Mouse (Mus musculus) regulatory T cell (primary cell): Measurements from ENCODE around the gene BC024978.

ENCODE experiments used
- in situ Hi-C: fragments of 300-600 bp; cut with MboI, MseI; formaldehyde crosslinking; loops from one replicate; pipeline ENCODE4 v1.15.1; 2025; ENCODE audit warnings: high pct_unique_total_duplicates

The BC024978 gene

DNA sequence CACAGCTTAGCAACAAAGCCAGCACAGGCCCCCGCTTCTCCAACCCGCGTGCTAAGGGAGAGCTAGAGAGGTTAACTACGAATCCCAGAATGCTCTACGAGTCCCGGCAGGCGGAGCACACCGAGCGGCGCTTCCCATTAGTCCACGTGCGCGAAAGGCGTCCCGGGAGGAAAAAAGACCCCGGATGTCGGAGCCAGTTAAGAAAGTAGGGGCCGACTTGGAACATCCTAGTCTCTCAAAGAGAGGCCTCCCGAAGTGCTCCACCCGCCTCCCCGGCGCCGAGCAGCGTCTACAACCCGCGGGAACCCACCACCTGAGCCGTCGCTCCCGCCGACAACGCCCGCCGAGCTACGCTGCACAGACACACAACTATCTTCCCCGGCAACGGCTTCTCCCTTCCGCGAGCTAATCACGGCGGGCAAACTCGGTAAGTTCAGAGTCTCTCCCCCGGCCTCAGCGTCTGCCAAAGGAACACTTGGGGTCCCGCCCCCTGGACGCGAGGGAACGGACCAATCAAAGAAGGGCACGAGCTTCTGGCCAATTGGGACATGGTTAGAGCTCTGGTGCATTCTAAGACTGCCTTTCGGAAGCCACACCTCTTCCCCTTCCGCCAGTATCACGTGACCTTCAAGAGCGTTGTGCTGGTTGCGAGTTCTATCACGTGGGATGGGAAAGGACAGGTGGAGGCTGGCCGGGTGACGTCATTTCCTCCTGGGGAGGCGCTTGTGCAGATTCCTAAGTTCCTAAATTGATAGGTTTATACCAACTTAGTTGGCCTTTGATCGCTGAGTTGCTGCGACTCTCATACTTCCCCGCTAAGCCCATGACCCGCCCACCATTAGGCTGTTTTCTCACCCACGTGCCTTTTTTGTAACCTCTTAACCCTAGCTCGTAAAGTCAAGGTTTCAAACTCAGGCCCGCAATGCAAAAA is at the start of gene BC024978, which contains the start of gene Snrpa:
TSS of gene BC024978 (plus strand) at position 101 of the 931 bp plus-strand sequence.
TSS of gene Snrpa (minus strand) at position 591 of the 931 bp plus-strand sequence.
- in situ Hi-C loops, result loop anchor here (25.0 kb wide), 2 partner anchors 1509 to 1934 kb away; partner anchors contain the start of genes B9d2, Cic, Erf and Tgfb1

DNA sequence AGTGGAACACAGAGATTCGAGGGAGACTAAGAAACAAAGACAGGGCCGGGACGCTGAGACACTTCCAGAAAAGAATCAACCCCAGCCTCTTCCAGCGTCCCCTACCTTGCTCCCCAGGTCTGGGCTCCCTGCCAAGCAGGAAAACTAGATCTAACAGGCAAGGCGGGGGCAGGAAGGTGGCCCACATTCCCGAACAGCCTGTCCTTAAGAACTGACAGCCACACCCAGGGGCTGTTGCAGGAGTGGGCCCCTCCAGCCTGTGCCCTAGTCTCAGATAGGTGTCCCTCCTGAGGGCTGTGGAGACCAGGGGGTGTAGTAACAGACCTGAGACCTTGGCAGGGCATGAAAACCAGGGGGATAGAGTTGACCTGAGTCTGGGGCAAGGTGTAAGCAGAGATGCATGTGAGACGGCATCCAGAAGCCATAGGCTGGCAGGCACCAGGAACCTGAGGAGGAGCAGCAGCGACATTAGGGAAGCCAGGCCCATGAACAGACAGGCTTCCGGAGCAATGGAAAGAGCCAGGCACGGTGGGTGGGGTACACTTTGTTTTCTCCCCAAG is 42.3 kb upstream of the BC024978 start, which contains the start of gene Cyp2t4:
TSS of gene Cyp2t4 (plus strand) at position 510 of the 560 bp plus-strand sequence.
- in situ Hi-C loops, result no loop called here

DNA sequence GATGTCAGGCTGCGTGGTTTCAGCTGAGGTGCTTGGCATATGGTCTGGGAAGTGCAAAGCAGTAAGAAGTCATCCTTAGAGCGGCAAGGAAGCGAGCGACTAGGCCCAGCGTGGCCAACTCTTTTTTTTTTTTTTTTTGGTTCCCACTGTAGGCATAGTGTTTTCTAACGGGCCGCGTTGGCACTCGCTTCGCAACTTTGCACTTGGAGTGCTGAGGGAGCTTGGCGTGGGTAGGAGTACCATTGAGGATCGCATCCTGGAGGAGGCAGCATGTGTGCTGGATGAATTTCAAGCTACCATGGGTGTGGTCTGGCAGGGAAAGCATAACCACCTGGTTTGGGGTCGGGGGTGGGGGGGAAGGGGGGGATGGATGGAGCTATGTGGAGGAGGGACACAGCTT is 39.6 kb upstream of the BC024978 start:
- in situ Hi-C loops, result no loop called here

DNA sequence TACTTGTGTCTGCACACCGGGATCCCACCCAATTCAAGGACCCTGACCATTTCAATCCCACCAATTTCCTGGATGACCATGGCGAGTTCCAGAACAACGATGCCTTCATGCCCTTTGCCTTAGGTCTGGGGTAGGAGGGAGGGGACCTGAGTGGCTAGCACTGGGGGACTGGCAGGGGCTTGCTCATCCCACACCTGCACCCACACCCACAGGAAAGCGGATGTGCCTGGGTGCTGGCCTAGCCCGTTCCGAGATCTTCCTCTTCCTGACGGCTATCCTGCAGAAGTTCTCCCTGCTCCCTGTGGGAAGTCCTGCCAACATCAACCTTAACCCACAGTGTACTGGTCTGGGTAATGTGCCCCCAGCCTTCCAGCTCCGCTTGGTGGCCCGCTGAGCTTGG is 37.4 kb upstream of the BC024978 start:
- in situ Hi-C loops, result no loop called here

DNA sequence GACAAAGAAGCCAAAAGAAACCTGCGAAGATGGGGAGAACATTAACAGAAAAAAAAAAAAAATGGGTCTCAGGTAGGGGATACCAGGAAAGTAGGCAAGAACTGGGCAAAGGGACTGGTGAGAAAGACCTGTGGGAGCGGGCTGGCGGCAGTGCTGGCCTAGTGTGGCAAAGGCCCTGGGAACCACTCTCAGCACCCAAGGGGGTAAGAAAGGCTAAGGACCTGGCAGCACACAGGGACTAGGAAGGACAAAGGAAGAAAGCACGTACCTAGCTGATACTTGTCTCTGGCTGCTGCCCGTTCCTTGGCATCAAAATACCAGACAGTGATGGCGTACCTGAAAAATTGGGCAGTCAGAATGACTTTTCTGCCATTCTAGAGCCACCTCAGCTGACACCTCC is 36.3 kb upstream of the BC024978 start:
- in situ Hi-C loops, result no loop called here

DNA sequence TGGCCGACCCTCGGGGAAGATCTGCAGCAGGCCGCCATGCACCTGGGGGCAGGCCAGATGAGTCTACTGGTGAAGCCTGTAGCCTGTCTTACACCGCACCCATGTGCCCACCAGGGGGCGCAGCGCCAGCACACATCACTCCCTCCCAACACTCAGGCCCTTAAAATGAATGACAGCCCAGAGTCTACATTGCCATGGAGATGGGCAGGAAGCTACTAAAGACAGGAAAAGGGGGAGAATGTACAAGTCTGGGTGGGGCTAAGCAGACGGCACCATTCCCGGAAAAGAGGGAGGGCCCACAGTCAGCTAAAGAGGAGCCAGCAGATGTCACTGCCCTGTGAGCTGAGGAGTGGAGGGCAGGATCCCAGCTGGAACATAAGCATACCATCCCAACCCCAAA is 35.7 kb upstream of the BC024978 start:
- in situ Hi-C loops, result no loop called here

DNA sequence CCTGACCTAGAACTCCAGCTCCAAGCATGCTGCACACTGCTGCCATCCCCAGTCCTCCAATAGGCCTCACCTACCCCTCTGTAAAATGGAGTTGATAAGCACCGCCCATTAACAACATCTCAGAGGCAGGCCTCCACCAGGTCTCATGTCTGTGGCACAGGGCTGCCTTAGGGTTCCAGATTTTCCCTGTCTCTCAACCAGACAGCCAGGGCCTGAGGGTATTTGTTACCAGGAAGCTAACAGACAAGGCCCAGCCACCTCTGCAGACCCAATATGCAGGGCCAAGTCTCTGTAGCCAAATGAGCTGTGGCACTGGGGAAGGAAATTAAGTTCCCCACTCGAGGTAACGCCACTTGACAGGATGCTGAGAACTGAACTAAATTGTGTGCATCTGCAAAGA is 34.7 kb upstream of the BC024978 start:
- in situ Hi-C loops, result no loop called here

DNA sequence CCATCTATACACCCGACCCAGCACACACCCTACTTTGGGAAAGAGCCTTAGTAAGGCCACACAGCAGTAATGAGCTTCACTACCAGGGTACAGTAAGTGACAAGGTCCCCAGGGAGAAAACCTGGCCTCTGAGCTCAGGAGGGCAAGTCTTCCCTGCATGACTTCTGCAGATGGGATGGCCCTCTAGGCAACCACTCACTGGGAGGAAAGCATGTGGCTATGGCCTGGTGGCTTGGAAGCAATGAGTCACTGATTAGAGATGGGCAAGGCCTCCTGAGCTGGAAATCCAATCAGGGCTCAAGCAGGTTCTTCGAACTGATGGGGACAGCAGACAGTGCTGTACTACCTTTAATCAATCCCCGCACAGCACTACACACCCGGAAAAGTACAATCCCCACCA is 33.8 kb upstream of the BC024978 start:
- in situ Hi-C loops, result no loop called here

DNA sequence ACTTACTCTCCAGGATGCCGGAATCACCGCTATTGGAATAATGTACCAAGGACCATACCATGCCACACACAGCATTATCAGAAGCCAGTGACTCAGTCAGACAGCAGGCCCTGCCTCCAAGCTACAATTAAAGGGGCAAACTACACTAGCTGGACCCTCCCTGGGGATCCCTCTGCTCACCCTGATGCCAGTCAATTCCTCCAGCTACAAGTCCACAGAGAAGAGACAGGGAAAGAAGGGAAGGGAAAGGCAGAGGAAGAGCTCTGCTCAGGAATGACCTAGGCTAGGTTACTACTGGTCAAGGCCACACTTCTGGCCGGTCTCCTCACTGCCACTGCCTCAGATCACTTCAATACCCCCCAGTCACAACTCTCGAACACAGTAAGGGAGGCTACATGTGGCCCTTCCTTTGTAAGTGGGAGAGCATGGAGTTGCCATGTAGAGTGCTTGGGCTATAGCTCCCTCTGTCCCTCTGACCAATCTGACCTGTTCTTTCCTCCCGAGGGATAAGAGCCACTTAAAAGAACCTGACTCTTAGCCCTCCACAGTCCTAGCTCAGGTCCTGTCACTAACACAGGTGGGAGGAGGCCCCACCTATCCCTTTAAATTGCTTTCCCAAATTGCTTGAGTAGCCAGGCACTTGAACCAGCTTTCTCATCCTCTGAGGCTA is 32.7 kb upstream of the BC024978 start:
- in situ Hi-C loops, result no loop called here

DNA sequence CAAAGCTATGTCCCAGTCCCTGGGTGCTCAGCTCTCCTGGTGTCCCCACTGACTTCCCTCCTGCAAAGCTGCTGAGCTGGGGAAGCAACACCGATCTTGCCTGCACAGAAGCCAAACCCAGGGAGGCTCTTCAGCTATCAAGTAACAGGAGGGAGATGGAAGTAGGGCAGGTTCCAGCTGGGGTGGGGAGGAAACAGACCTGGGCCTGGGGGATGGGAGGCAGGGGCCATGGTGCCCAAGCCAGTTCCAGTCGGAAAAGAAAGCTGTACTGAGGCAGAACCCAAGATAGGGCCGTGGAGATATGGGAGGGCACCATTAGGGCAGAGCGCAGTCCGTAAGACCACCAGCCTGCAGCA is 32.2 kb upstream of the BC024978 start:
- in situ Hi-C loops, result no loop called here

DNA sequence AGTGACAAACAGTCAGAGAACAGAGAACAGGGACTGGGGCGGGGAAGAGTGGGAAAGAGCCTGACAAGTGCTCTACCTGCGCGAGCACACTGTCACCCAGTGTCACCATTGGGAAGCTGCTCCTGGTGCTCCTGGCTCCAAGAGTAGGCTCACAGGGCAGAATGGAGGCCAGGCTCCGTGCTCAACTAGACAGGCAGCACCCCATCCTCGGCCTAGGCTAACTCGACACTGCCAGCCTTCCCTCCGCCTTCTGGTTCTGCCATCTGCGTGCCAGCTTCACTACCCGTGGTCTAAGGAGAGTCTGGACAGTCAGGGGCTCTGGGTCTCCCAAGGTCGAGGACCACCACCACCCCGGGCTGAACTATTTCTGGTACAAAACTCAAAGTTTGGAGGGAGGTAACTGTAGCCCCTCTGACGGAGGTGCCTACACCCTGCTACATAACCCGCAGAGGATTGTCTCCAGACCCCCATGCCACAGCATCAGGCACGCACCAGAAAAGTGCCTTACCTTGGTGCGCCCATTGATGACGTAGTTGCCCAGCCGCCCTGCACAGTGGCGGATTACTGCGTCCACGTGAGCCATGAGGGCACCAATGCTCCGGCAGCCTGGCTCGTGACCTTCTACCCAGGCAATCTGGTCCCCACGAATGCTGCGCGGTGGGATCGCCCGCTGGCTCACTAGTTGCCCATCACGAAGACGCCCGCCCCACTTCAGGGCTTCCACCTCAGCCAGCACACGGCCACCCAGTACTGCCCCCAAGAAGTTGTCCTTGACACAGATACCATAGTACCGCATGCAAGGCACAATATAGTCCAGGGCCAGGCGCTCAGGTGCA is 31.3 kb upstream of the BC024978 start:
- in situ Hi-C loops, result no loop called here

DNA sequence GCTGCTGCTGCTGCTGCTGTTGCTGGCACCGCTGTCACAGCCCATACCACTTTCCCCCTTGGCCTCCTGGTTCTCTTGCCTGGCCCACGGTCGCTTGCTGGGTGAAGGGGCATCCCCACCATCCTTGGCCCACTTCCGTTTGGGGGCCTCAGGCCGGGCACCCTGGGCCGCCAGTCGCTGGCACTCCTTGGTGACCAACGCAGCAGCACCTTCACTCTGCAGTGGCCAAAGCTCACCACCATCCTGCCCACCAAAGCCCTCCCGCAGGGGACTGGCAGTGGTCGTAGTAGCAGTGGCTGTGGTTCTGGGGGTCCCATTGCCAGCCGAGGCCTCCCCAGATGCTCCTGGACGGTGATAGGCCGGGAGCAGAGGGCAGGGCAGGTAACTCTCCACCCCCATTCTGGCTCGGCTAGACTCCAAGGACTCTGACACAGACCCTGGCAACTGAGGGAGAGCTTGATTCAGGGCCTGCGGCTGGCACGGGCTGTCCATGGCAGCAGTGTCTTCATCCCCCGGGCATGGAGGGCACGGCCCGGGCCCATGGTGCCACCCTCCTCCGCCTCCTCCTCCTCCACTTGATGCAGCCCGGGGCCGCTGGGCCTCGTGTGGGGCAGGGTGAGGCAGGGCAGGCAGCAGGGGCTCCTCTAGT is 30.4 kb upstream of the BC024978 start:
- in situ Hi-C loops, result no loop called here

DNA sequence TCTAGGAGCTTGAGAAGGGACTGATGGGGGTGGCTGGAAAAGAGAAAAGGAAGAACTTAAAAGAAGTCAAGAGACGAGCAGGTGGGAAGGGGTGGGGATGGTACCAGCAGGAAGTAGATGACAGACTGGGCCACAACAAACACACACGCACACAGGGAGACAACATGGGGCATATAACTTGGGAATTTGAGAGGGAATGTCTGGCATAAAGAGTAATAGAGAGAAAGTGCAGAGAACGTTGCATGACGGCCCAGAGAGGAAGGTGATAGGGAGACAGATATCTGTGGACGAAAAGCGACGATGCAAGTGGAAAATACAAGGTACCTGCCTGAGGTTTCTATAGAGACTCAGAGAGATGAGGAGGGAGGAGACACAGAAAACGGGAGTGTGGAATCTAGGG is 29.9 kb upstream of the BC024978 start:
- in situ Hi-C loops, result no loop called here

DNA sequence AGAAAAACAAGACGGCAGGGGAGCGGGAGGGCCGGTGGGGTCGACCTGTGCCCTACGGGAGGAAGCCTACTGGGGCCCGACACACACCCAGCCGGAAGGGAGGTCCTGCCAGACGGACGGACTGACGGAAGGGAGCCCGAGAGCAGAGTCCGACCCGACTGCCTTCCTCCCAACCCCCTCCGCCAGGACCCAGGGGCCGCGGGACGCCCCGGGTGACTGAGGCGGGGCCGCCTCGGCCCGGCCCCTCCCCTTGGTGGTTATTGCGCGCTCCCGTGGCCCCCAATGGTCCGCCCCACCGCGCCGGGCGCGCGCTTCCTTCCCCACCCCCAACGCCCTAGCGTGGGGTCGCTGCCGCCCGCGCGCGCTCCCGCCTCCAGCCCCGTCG is 29.4 kb upstream of the BC024978 start:
- in situ Hi-C loops, result no loop called here

DNA sequence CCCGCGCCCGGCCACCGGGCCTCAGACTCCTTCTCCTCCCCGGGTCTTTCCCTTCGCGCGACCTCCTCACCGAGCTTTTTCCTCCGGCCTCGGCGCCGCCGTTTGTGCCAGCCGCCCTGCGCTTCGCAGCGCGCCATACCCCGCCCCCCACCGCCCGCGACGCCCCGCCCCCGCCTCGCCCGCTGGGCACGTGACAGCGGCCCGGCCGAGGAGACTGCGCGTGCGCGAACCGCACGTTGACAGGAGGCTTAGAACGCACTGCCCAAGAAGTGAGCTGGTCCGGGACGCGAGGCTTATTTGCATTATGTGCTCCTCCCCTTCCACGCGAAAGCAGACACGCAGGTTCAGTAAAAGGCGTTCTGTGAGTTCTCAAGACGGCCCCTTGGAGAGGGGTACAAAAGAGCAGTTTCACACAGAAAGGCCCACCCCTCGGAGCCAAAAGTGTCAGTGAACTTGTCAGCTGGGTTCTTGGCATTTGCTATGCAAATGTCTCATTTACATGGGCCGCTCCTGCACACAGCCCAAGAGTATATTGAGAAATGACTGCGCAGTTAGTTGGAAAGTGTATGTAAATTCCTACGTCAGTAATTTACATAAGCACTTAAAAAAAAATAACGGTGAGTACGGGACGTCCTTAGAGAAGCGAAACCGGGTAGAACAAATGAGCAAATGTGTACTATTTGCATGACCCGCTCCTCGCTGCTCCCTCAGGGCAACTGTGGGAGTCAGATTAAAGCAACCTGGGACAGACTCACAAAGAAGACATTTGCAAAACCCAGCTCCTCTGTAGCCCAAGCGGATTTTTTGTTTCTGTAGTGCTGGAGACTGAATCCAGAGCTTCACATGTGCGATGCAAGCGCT is 28.7 kb upstream of the BC024978 start, which contains the start of gene Egln2:
TSS of gene Egln2 (minus strand) at position 189 of the 861 bp plus-strand sequence.
- in situ Hi-C loops, result no loop called here

DNA sequence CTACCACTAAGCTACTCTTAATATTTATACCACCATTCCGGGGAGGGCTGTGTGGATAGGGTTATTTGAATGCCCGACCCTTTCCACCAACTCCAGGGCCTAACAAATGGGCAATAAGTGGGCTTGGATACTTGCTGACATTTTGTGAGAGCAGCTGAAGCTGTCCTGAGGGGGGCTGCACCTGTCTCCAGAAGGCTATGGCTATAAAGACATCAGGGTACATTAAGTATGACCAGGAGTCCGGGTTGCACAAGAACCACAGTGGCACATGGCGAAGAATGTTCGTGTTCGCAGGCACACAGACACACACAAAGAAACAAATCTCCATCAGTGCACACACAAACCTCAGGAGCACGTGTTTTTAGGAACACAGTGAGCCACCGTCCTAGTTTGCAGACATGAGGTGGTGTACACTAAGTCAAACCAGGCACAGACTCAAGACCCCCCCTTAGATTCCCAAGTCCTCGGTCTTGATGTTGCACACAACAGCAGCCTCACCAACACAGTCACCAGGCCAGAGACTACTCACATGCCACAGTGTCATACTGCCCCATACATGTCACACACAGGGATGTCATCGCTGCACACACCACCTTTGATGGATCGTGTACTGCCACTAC is 28.0 kb upstream of the BC024978 start:
- in situ Hi-C loops, result no loop called here

DNA sequence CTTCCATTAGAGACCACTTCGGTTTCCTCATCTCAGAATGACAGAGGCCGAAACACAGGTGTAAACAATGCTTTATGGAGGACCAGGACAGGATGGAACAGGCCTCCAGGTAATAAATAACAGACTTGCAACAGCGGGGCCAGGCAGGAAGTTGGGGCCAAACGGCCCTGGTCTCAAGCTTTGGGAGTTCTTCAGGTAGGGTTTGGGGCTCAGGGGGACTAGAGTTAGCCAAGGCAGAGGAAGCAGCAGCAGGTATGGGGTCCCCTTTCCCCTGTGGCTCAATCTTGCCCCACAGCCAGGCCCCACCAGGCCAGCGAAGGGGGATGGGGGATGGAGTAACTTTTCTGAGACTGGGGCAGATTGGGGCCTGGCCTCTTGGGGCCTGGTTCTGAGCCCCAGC is 27.2 kb upstream of the BC024978 start:
- in situ Hi-C loops, result no loop called here

DNA sequence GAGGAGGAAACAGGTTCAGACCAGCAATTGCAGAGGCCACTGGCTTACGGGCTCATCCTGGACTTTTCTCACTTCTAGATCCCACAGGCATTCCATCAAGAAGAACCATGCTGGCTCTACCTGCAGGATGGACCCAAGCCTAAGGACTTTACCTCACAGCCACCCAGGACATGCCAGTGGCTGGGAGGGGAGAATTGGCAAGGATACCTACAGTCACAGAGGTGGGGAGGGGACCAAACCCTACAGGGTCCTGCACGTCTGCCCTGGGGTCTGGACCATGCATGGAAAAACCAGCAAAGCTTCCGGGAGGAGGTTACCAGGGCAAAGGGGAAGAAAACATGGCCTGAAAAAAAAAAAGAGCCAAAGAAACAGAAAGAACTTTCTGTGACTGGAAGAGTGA is 24.6 kb upstream of the BC024978 start:
- in situ Hi-C loops, result no loop called here

DNA sequence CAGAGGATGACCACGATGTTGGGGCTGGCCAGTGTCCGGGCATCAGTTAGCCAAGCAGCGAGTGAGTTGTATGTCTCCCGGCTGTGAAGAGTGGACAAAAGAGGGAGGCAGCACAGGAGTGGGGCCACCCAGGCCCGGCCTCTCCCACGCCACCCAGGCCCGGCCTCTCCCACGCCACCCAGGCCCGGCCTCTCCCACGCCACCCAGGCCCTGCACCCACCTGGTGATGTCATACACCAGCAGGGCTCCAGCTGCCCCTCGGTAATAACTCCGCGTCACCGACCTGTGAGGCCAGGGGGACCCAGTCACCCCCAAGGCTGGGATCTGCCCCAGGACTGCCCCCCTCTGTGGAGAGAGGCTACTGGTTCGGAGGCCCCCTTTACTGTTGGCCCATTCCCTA is 21.1 kb upstream of the BC024978 start:
- in situ Hi-C loops, result no loop called here
